In the genomic region with DNA sequence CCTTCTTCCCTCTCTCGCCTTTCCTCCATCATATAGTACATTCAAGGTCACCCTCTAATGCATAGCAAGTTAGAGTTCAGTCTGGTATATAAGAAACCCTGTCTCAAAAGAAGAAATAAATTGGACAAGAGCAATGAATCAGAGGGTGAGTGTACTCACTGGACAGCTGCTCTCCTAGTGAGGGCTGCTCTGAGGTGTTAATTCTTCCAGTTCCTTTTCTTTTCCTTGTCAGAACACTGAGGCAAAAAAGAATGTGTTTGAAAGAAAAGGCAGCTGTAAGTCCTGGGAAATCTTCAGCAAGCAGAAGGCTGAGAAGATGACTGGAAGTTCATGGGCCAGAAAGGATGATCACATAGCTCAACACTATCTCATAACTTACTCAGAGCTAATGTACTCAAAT, we compare ENCODE assay signal across 34 mouse cellular contexts.
"Had no signal": no experiment of that assay in that cellular context is flagged by ENCODE, and none has a peak within 500 bp of the region (broad histone marks: within the 10 kb centered on the region; RNA-seq: fewer than 3 reads in every experiment).

No protein-coding gene starts in this region.

- H3K27ac ChIP-seq: heart, embryonic 13.5 days; heart, embryonic 15.5 days; hindbrain, embryonic 10.5 days; hindbrain, embryonic 12.5 days; hindbrain, embryonic 13.5 days; hindbrain, embryonic 14.5 days; hindbrain, embryonic 15.5 days; hindbrain, postnatal 0 days; intestine, embryonic 15.5 days; kidney, embryonic 15.5 days; kidney, postnatal 0 days; layer of hippocampus, adult 2 months; left cerebral cortex, adult 2 months had no signal

- H3K4me1 ChIP-seq: heart, embryonic 12.5 days; heart, embryonic 13.5 days; heart, embryonic 15.5 days; hindbrain, embryonic 10.5 days; hindbrain, embryonic 12.5 days; hindbrain, embryonic 13.5 days; hindbrain, embryonic 15.5 days; intestine, embryonic 15.5 days; kidney, embryonic 15.5 days had no signal

- ATAC-seq: hindbrain, embryonic 16.5 days; hindbrain, postnatal 0 days; inflammation-experienced regulatory T-cells, adult 6 months; intestine, embryonic 15.5 days; intestine, embryonic 16.5 days; intestine, postnatal 0 days had no signal

- DNase-seq: heart, postnatal 10 days; heart, postnatal 14 days; heart, postnatal 36 days; heart, postnatal 4 days; kidney, adult 11 months; kidney, adult 18-20 months; kidney, adult 2 months; kidney, adult 8-10 months; kidney, adult 9 months; kidney, postnatal 10 days; kidney, postnatal 14 days; kidney, postnatal 25 days; kidney, postnatal 36 days; kidney, postnatal 4 days; layer of hippocampus, adult 9-11 months; layer of hippocampus, postnatal 36 days had no signal

- H3K4me3 ChIP-seq: heart, embryonic 12.5 days; heart, embryonic 13.5 days; heart, embryonic 15.5 days; hindbrain, embryonic 10.5 days; hindbrain, embryonic 12.5 days; hindbrain, embryonic 13.5 days; hindbrain, embryonic 15.5 days; intestine, embryonic 15.5 days; kidney, embryonic 15.5 days; layer of hippocampus, adult 2 months; left cerebral cortex, adult 2 months had no signal
